Mouse (Mus musculus) mouse trophoblast stem cell (cell line): ENCODE data around the gene Gm29564.
"Not testable (repeated sequence)": the region's sequence is repeated elsewhere in the genome, so short reads cannot be mapped to it uniquely, and the experiment has no call there.

Experiments used
- in situ Hi-C, 2 experiments: fragments of 300-500 bp; cut with MseI, MboI; formaldehyde crosslinking; loops; 2 replicates in 1 of 2; 3 replicates in 1 of 2; pipeline ENCODE4 v1.15.1; 2025

The Gm29564 gene

GRCm38 (mm10) chrY:78212693-78213092 is at the start of gene Gm29564:
TSS of gene Gm29564 (plus strand) at chrY:78212993.
- in situ Hi-C loops = not testable (repeated sequence)
